Mouse (Mus musculus): ENCODE results near the gene Aen. TPM values are rescaled to one million over a fixed set of nuclear protein-coding genes. Genes with fewer than 3 reads are reported as not detected.

Gene Aen
- total RNA-seq, 4 experiments from 2014 or later, result 45.0 to 51.0 (median 50.0) TPM

DNA sequence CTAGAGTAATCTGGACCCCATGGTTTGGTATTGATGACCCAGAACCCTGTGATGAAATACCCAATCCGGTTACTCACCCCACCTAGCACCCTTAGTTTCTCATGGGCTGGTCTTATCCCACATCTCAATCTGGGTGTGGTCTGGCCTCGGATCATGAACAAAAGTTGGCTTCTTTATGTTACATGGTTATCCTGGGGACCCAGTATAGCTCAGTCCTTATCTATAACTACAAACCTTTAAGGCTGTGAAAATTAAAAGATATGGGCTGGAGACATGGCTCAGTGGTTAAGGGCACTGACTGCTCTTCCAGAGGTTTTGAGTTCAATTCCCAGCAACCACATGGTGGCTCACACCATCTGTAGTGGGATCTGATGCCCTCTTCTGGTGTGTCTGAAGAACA, 46.9 kb downstream of the Aen start:
- no peak for DNase-seq

GRCm38 (mm10) chr7:78953886-78954572, 58.4 kb downstream of the Aen start:
- DNase-seq, result no peak

GRCm38 (mm10) chr7:78954619-78955018, 59.0 kb downstream of the Aen start:
- no peak for DNase-seq

- DNase-seq, result no peak
These were observed 59.4 kb downstream of the Aen start for GRCm38 (mm10) chr7:78955086-78955485.

DNA sequence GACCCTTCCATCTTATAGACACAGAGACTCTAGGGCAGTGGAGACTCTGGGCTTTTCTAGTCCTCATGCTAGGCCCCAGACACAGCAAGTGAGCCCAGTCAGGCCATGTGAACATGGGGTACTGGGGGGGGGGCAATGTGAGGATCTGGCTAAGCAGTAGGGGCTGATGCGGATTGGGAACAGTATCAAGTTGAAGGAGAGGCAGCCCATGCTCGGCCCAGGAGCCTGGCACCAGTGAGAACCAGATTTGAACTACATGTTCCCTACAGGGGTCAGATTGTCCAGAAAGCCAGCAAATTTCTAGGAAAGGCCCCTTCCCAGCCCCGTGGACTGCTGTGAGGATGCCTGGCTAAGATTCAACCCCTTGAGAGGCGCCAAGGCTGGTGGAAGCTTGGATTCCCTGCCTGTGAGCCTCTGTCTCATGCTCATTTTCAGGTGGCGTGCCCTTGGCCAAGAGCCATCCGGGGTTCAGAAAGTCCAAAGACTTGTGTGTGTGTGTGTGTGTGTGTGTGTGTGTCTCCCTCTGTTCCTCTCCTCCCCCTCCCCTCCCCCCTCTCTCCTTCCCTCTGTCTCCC, 62.9 kb downstream of the Aen start:
- DNase-seq, result no peak

Small RNA genes lying within 50 kb of the gene (microRNA-seq; reads per million reads assigned to microRNA genes)
- gene Mir7-2, result 62.8 to 134 reads per million in 2 experiments

Other genes starting within 250 kb of the Aen start
- 10 to 100 TPM; 19.0 to 28.6 (median 26.5) TPM for gene Ntrk3, start 157.8 kb upstream of the Aen start, total RNA-seq (2022)
- gene Mrps11, start 112.7 kb upstream of the Aen start, total RNA-seq (2022), result 100 to 1,000 TPM in 3 of 4 experiments, 10 to 100 TPM in 1; 97.6 to 162 (median 127) TPM
- 10 to 100 TPM; 38.2 to 48.8 (median 42.7) TPM for gene Mrpl46, start 112.3 kb upstream of the Aen start, total RNA-seq (2022)
- gene Det1, start 48.6 kb upstream of the Aen start, total RNA-seq (2022), result 10 to 100 TPM; 13.8 to 20.3 (median 14.8) TPM
- gene Isg20, start 17.6 kb downstream of the Aen start, total RNA-seq (2022), result 10 to 100 TPM in 1 of 4 experiments, 1 to 10 TPM in 3; 5.0 to 10.9 (median 7.5) TPM
- gene Acan, start 157.6 kb downstream of the Aen start, total RNA-seq (2022), result 100 to 1,000 TPM in 1 of 4 experiments, 10 to 100 TPM in 1, 1 to 10 TPM in 2; 2.1 to 110 (median 45.0) TPM
- 1 to 10 TPM in 1 of 4 experiments, under 1 TPM in 3; 0.55 to 2.0 (median 0.67) TPM for gene Hapln3, start 235.2 kb downstream of the Aen start, total RNA-seq (2022)

Measured in adrenal gland, adult 8-10 months (tissue).